Mouse (Mus musculus): Measurements from ENCODE around the gene Gm3047. TPM values are rescaled to one million over a fixed set of nuclear protein-coding genes. Genes with fewer than 3 reads are reported as not detected.
"Not testable (repeated sequence)": the region's sequence is repeated elsewhere in the genome, so short reads cannot be mapped to it uniquely, and the experiment has no call there.

Gene Gm3047
- polyA plus RNA-seq (2015; fragmentation: Nextera tagmentation; extraction: Ambion mirVana) = not detected in 2 replicates

- not testable (repeated sequence) for H3K4me1 ChIP-seq; H3K36me3 ChIP-seq; H3K4me2 ChIP-seq (replicated peaks); H3K9me3 ChIP-seq; ATAC-seq (replicated peaks); H3K27me3 ChIP-seq; H3K9ac ChIP-seq (replicated peaks); H3K27ac ChIP-seq (replicated peaks); H3K4me3 ChIP-seq
- WGBS = no CpG with 5 or more reads among the region's 2 CpGs
These were observed at the start of gene Gm3047 for GRCm38 (mm10) chr14:4555105-4555504. Gene Gm3047, plus strand, starts transcription at chr14:4555405.

Other genes starting within 250 kb of the Gm3047 start
- gene Gm3149, start 238.1 kb upstream of the Gm3047 start, polyA plus RNA-seq (2015; fragmentation: Nextera tagmentation; extraction: Ambion mirVana) = not detected in 2 replicates
- gene 2610042L04Rik, start 220.6 kb upstream of the Gm3047 start, polyA plus RNA-seq (2015; fragmentation: Nextera tagmentation; extraction: Ambion mirVana) = 4.6 and 5.7 TPM in 2 replicates
- not detected in 2 replicates for gene Gm3159, start 157.9 kb upstream of the Gm3047 start, polyA plus RNA-seq (2015; fragmentation: Nextera tagmentation; extraction: Ambion mirVana)
- gene Gm3164, start 140.0 kb upstream of the Gm3047 start, polyA plus RNA-seq (2015; fragmentation: Nextera tagmentation; extraction: Ambion mirVana) = 3.5 and 4.0 TPM in 2 replicates
- 0.47 and 1.4 TPM in 2 replicates for gene Gm3173, start 124.4 kb upstream of the Gm3047 start, polyA plus RNA-seq (2015; fragmentation: Nextera tagmentation; extraction: Ambion mirVana)
- gene Gm3182, start 73.7 kb upstream of the Gm3047 start, polyA plus RNA-seq (2015; fragmentation: Nextera tagmentation; extraction: Ambion mirVana) = not detected in 2 replicates
- gene Gm8159, start 76.9 kb downstream of the Gm3047 start, polyA plus RNA-seq (2015; fragmentation: Nextera tagmentation; extraction: Ambion mirVana) = not detected in 2 replicates
- 0.22 and 0.77 TPM in 2 replicates for gene Gm3239, start 108.8 kb downstream of the Gm3047 start, polyA plus RNA-seq (2015; fragmentation: Nextera tagmentation; extraction: Ambion mirVana)
- gene Gm7876, start 153.8 kb downstream of the Gm3047 start, polyA plus RNA-seq (2015; fragmentation: Nextera tagmentation; extraction: Ambion mirVana) = not detected in 2 replicates
- 1.9 and 2.3 TPM in 2 replicates for gene Gm3252, start 171.4 kb downstream of the Gm3047 start, polyA plus RNA-seq (2015; fragmentation: Nextera tagmentation; extraction: Ambion mirVana)
- gene Gm9602, start 220.9 kb downstream of the Gm3047 start, polyA plus RNA-seq (2015; fragmentation: Nextera tagmentation; extraction: Ambion mirVana) = not detected in 2 replicates

All from forebrain, embryonic 15.5 days (tissue).